ENCODE assay signal across 20 mouse cellular contexts in the genomic region with DNA sequence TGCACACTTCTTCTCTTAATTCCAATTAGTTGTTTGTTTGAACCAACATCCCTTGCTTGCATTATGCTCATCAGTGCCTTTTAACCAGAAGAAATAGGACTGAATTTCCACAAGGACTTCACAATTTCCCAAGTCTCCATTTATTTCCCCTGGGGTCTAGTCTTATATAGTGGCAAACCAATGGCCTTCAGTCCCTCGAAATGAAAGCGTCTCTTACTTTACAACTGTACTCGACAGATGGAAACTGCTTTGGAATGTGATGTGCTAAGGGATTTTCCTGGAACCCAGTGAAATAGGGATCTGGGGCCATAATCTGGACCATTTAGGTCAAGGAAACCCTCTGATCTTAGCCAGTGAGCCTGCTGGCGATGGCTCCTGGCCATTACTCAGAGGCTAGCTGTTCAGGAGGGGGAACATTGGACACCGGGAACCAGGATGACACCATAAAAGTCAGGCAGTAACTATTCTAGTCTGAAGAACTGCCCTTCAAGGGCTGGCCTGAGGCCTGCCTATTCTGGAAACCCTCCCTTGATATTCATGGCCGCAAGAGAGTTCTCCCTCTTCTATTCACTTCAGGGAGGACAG. TPM values are rescaled to one million over a fixed set of nuclear protein-coding genes. Genes with fewer than 3 reads are reported as not detected.
DNase-seq lines count a peak whose midpoint lies in the region; ATAC-seq lines count a peak whose summit lies in the region.
"Had no signal": no experiment of that assay in that cellular context is flagged by ENCODE, and none has a peak within 500 bp of the region (broad histone marks: within the 10 kb centered on the region; RNA-seq: fewer than 3 reads in every experiment).

No protein-coding gene starts in this region.

- DNase-seq in midbrain, embryonic 11.5 days (ENCODE audit: low spot score, missing footprints) = peak; percentile 82
- DNase-seq in midbrain, embryonic 10.5 days (ENCODE audit: low spot score) = no peak
- DNase-seq in left cerebral cortex, postnatal 4 days = no peak
- DNase-seq in frontal cortex, postnatal 25 days (ENCODE audit: low spot score in 2 of 2) = no peak
- DNase-seq in cerebellum, postnatal 10 days = no peak
- DNase-seq: cerebellum, postnatal 36 days; kidney, adult 2 months; layer of hippocampus, postnatal 36 days had no signal

- H3K36me3 ChIP-seq in midbrain, embryonic 11.5 days (ENCODE audit: control insufficient read depth, insufficient read depth, low read length) = no peaks in the 10 kb centered on the region
- H3K36me3 ChIP-seq in midbrain, embryonic 10.5 days = no peaks in the 10 kb centered on the region
- no peaks in the 10 kb centered on the region for H3K36me3 ChIP-seq in forebrain, embryonic 13.5 days (ENCODE audit: poor library complexity, severe bottlenecking)
- H3K36me3 ChIP-seq in hindbrain, embryonic 13.5 days = no peaks in the 10 kb centered on the region
- H3K36me3 ChIP-seq in neural tube, embryonic 14.5 days (ENCODE audit: control insufficient read depth, insufficient read depth, low read length) = no peaks in the 10 kb centered on the region
- H3K36me3 ChIP-seq: heart, embryonic 10.5 days; limb, embryonic 12.5 days had no signal

- no peak overlapping the region; the same call in 1 of the 2 replicates for H3K27ac ChIP-seq in midbrain, embryonic 11.5 days (ENCODE audit: low read depth, low read length)
- H3K27ac ChIP-seq in midbrain, embryonic 10.5 days (replicated peaks) = no peak overlapping the region
- H3K27ac ChIP-seq in forebrain, embryonic 13.5 days = peak overlapping the region; percentile 70
- H3K27ac ChIP-seq in hindbrain, embryonic 13.5 days = peak overlapping the region; percentile 78
- H3K27ac ChIP-seq in neural tube, embryonic 14.5 days (ENCODE audit: low read depth, low read length) = peak overlapping the region; percentile 67
- H3K27ac ChIP-seq: heart, embryonic 10.5 days; limb, embryonic 12.5 days had no signal

- H3K9me3 ChIP-seq in midbrain, embryonic 11.5 days (ENCODE audit: control insufficient read depth, low read length) = no peaks in the 10 kb centered on the region
- H3K9me3 ChIP-seq in midbrain, embryonic 10.5 days (replicated peaks) = no peaks in the 10 kb centered on the region
- H3K9me3 ChIP-seq in forebrain, embryonic 13.5 days (replicated peaks) = no peaks in the 10 kb centered on the region
- no peaks in the 10 kb centered on the region for H3K9me3 ChIP-seq in hindbrain, embryonic 13.5 days
- H3K9me3 ChIP-seq in neural tube, embryonic 14.5 days (ENCODE audit: control insufficient read depth, low read length) = no peaks in the 10 kb centered on the region
- H3K9me3 ChIP-seq: heart, embryonic 10.5 days; limb, embryonic 12.5 days had no signal

- no peak overlapping the region for H3K4me3 ChIP-seq in midbrain, embryonic 11.5 days (ENCODE audit: low read depth, low read length)
- H3K4me3 ChIP-seq in midbrain, embryonic 10.5 days = no peak overlapping the region
- H3K4me3 ChIP-seq in forebrain, embryonic 13.5 days = no peak overlapping the region
- H3K4me3 ChIP-seq in hindbrain, embryonic 13.5 days = no peak overlapping the region
- no peak overlapping the region for H3K4me3 ChIP-seq in neural tube, embryonic 14.5 days (ENCODE audit: low read depth, low read length)
- H3K4me3 ChIP-seq: heart, embryonic 10.5 days; limb, embryonic 12.5 days had no signal

- WGBS in midbrain, embryonic 11.5 days = 84% methylated on average over 6 of the region's 6 CpGs
- WGBS in midbrain, embryonic 10.5 days = 81% methylated on average over 6 of the region's 6 CpGs
- WGBS in forebrain, embryonic 13.5 days = 39% methylated on average over 6 of the region's 6 CpGs
- 54% methylated on average over 6 of the region's 6 CpGs for WGBS in hindbrain, embryonic 13.5 days
- 30% methylated on average over 6 of the region's 6 CpGs for WGBS in neural tube, embryonic 14.5 days

- peaks cover 5% of the 10 kb centered on the region; the same call in 1 of the 2 replicates for H3K4me1 ChIP-seq in midbrain, embryonic 11.5 days (ENCODE audit: control insufficient read depth, insufficient read depth, low read length)
- H3K4me1 ChIP-seq in midbrain, embryonic 10.5 days = peaks cover 15% of the 10 kb centered on the region
- H3K4me1 ChIP-seq in forebrain, embryonic 13.5 days = peaks cover 12% of the 10 kb centered on the region
- peaks cover 11% of the 10 kb centered on the region for H3K4me1 ChIP-seq in hindbrain, embryonic 13.5 days (replicated peaks)
- no peaks in the 10 kb centered on the region for H3K4me1 ChIP-seq in neural tube, embryonic 14.5 days (ENCODE audit: control insufficient read depth, insufficient read depth, low read length)
- H3K4me1 ChIP-seq: heart, embryonic 10.5 days; limb, embryonic 12.5 days had no signal

- peak; percentile 31; the same call in 1 of the 2 replicates for ATAC-seq in midbrain, embryonic 11.5 days (ENCODE audit: low FRiP score)
- no peak; the same call in none of the 2 replicates for ATAC-seq in forebrain, embryonic 13.5 days
- peak; percentile 56 for ATAC-seq in hindbrain, embryonic 13.5 days (ENCODE audit: low FRiP score)
- peak; percentile 56 for ATAC-seq in neural tube, embryonic 14.5 days (ENCODE audit: low read depth)
- ATAC-seq: CD4-positive, CD25-positive, alpha-beta regulatory T cell, adult 4 months had no signal

- no peak overlapping the region for H3K4me2 ChIP-seq in midbrain, embryonic 11.5 days
- no peak overlapping the region for H3K4me2 ChIP-seq in forebrain, embryonic 13.5 days
- no peak overlapping the region for H3K4me2 ChIP-seq in hindbrain, embryonic 13.5 days
- no peak overlapping the region for H3K4me2 ChIP-seq in neural tube, embryonic 14.5 days (ENCODE audit: low read depth, low read length)
- H3K4me2 ChIP-seq: limb, embryonic 12.5 days had no signal

- intact Hi-C loops in left cerebral cortex, postnatal 4 days (cut with DNase I) = loop anchor here (5.0 kb wide), 1 partner anchor 49 kb away; no protein-coding TSS in a partner anchor

- H3K9ac ChIP-seq in midbrain, embryonic 11.5 days (ENCODE audit: low read length) = no peak overlapping the region
- H3K9ac ChIP-seq in forebrain, embryonic 13.5 days = no peak overlapping the region
- no peak overlapping the region for H3K9ac ChIP-seq in hindbrain, embryonic 13.5 days
- H3K9ac ChIP-seq in neural tube, embryonic 14.5 days (replicated peaks; ENCODE audit: low read depth, low read length) = no peak overlapping the region
- H3K9ac ChIP-seq: limb, embryonic 12.5 days had no signal

- H3K27me3 ChIP-seq in midbrain, embryonic 11.5 days (ENCODE audit: control insufficient read depth, insufficient read depth, low read length) = no peaks in the 10 kb centered on the region
- peaks cover 9% of the 10 kb centered on the region for H3K27me3 ChIP-seq in midbrain, embryonic 10.5 days (ENCODE audit: low read depth, poor library complexity, severe bottlenecking)
- H3K27me3 ChIP-seq in forebrain, embryonic 13.5 days = no peaks in the 10 kb centered on the region
- H3K27me3 ChIP-seq in hindbrain, embryonic 13.5 days = no peaks in the 10 kb centered on the region
- H3K27me3 ChIP-seq in neural tube, embryonic 14.5 days (ENCODE audit: control insufficient read depth, insufficient read depth, low read length) = no peaks in the 10 kb centered on the region
- H3K27me3 ChIP-seq: limb, embryonic 12.5 days had no signal

RNA-seq across cellular contexts. Expression of a gene that starts 2.3 kb away (rescaled TPM):
- polyA plus RNA-seq in midbrain, embryonic 11.5 days (2014; fragmentation: Nextera tagmentation; extraction: Ambion mirVana) = not detected in 2 replicates
- not detected in 2 replicates for polyA plus RNA-seq in midbrain, embryonic 10.5 days (2016; fragmentation: Nextera tagmentation; extraction: Ambion mirVana)
- not detected in 2 replicates for polyA plus RNA-seq in forebrain, embryonic 13.5 days (2015; fragmentation: Nextera tagmentation; extraction: Ambion mirVana)
- polyA plus RNA-seq in hindbrain, embryonic 13.5 days (2015; fragmentation: Nextera tagmentation; extraction: Ambion mirVana) = not detected in 2 replicates
- 0.15 TPM in 1 of 2 replicates, not detected in the other for polyA plus RNA-seq in neural tube, embryonic 14.5 days (2014; fragmentation: Nextera tagmentation; extraction: Ambion mirVana)
- total RNA-seq in left cerebral cortex, postnatal 4 days (2021) = not detected
- total RNA-seq: heart, postnatal 25 days; layer of hippocampus, postnatal 36 days; monocyte, adult 5-6 weeks had no signal
- polyA plus RNA-seq: CD4-positive, CD25-positive, alpha-beta regulatory T cell, adult 4 months; frontal cortex, adult 2 months; heart, embryonic 10.5 days; large intestine, adult 2 months; small intestine, adult 2 months; stomach, embryonic 14.5 days had no signal

Comparison
In these comparisons a context has a peak if more than half of its experiments do, and no peak if none do; other contexts are left out.
1. H3K27ac ChIP-seq: peak in forebrain, embryonic 13.5 days (single experiment), hindbrain, embryonic 13.5 days (single experiment) and neural tube, embryonic 14.5 days (single experiment); none in midbrain, embryonic 11.5 days (single experiment) and midbrain, embryonic 10.5 days (single experiment).